Mouse (Mus musculus): ENCODE results near the gene Ttc23.

- no peak for TF ChIP-seq CTCF (conservative IDR thresholded peaks at IDR 0.05; ENCODE audit: insufficient read depth, insufficient read length, low read depth, low read length)
- TF ChIP-seq POLR2A (IDR thresholded peaks at IDR 0.05; ENCODE audit: low read depth, low read length), result no peak
Observed at GRCm38 (mm10) chr7:67715176-67715575, 68.0 kb downstream of the Ttc23 start.
